Mouse (Mus musculus): ENCODE data around the gene Gm21028. TPM values are rescaled to one million over a fixed set of nuclear protein-coding genes. Genes with fewer than 3 reads are reported as not detected.
"Not testable (repeated sequence)": the region's sequence is repeated elsewhere in the genome, so short reads cannot be mapped to it uniquely, and the experiment has no call there.

Gene Gm21028
- not detected in 2 replicates for polyA plus RNA-seq (2016; fragmentation: Nextera tagmentation; extraction: Ambion mirVana)

DNA sequence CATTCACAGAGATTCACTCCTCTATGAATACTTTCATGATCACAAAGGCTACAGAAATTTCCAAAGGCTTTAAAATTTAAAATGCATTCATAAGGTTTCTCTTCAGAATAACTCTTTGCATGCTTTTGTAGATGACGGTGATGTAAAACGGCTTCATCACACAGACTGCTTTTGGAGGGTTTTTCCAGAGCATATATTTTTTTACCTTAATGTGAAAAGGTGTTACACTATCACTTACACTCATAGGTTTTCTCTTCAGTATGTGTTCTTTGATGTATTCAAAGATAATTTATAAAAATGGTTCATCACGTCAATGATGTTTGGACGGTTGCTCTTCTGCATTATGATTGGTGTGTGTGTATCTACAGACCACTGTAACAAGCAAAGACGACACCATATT, at the start of gene Gm21028:
Gene Gm21028 (minus strand): TSS at position 101 of the 400 bp plus-strand sequence.
- Histone ChIP-seq H3K27me3 (ENCODE audit: insufficient read depth, poor library complexity, severe bottlenecking) (no peaks in the 10 kb centered on the region), H3K36me3 (peaks cover 3% of the 10 kb centered on the region; the same call in 1 of the 2 replicates), H3K27ac (no peak within 1 kb of the TSS), H3K4me1 (no peaks in the 10 kb centered on the region), H3K9me3 (peaks cover 53% of the 10 kb centered on the region), H3K4me3 (no peak within 1 kb of the TSS)
- WGBS = 88% methylated on average over 5 of the region's 5 CpGs
- no peak for DNase-seq (ENCODE audit: low spot score)

DNA sequence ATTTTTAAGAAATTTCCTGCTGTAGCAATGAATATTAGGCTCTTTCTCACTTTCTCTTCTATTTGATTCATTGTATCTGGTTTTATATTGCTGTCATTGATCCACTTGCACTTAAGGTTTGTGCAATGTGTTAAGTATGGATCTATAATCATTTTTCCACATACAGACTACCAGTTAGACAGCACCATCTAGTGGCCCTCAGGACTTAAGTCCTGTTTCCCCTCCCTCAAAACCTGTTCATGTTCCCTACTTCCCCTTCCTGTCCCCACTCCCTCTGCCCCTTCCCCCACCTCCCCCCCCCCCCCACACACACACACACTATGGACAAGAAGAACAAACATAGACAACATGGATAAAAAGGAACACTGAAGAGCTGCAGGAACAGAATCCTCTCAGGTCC, 17.3 kb upstream of the Gm21028 start:
- not testable (repeated sequence) for H3K4me1 ChIP-seq; H3K9me3 ChIP-seq; H3K36me3 ChIP-seq; DNase-seq (ENCODE audit: low spot score); H3K4me3 ChIP-seq; H3K27ac ChIP-seq; H3K27me3 ChIP-seq (ENCODE audit: insufficient read depth, poor library complexity, severe bottlenecking)

DNA sequence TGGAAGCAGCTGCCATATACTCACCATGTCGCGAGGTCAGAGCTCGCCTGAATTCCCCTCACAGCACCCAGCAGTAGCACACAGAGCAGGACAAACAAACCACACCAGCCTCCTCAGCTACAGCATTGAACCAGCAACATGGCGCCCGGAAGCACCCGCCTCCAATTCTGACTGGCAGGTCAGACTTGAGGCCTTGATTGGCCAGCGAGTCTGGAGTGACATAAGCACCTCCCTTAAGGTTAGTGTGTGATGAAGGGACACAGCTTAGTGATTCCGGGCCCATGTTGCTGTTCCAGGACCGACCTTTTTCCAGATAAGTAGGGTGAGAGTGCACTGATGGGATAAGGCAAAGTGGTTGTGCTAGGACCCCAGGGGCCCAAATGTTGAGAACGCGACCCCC, 14.0 kb upstream of the Gm21028 start, which contains the start of gene Zfp977:
Gene Zfp977 (minus strand): TSS at position 135 of the 400 bp plus-strand sequence.
- H3K27me3 ChIP-seq (ENCODE audit: insufficient read depth, poor library complexity, severe bottlenecking); H3K36me3 ChIP-seq; H3K4me3 ChIP-seq; DNase-seq (ENCODE audit: low spot score); H3K27ac ChIP-seq; H3K9me3 ChIP-seq; H3K4me1 ChIP-seq: not testable (repeated sequence)
- 87% methylated on average over 11 of the region's 11 CpGs for WGBS

DNA sequence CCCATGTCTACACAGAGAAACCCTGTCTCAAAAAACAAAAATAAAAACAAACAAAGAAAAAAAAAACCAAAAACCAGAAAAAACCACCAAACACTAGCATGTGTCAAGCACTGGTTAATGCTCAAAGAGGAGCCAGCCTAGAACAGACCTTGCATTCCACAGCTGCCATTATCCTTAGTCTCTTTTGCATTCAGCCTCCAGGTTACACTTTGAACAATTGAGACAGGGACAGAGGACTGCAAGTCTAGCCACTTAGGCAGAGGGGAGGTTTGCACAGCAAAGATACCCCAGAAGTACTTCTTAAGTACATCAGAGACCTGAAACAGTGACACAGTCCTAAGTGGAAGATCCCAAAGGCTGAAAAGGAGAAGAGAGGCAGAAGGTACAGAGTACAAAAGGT, 12.9 kb upstream of the Gm21028 start:
- not testable (repeated sequence) for H3K27me3 ChIP-seq (ENCODE audit: insufficient read depth, poor library complexity, severe bottlenecking); H3K4me1 ChIP-seq; H3K27ac ChIP-seq; DNase-seq (ENCODE audit: low spot score); H3K4me3 ChIP-seq; H3K36me3 ChIP-seq; H3K9me3 ChIP-seq

DNA sequence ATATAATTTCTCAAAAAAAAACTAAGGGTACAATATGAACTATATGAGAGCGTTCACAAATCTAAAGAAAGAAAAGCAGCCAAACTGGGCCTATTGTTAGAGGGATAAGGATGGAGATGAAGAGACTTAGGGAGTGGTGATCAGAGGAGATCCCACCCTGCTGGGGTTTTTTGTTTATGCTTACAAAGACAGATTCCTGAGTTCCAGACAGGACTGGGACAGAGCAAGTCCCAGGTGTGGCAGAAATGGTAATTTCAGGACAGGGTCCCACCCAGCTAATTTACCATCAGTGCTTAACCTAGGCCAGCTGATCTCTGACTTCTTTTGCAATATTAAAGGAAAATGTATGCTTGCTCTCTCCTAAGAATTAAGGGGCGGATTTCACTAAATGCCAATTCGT, 26.6 kb downstream of the Gm21028 start:
- Histone ChIP-seq H3K4me3 (no peak overlapping the region), H3K4me1 (no peaks in the 10 kb centered on the region), H3K27ac (no peak overlapping the region), H3K36me3 (no peaks in the 10 kb centered on the region), H3K27me3 (ENCODE audit: insufficient read depth, poor library complexity, severe bottlenecking) (no peaks in the 10 kb centered on the region), H3K9me3 (peaks cover 5% of the 10 kb centered on the region; the same call in 1 of the 2 replicates)
- WGBS = 69% methylated on average over 3 of the region's 3 CpGs
- DNase-seq (ENCODE audit: low spot score) = no peak

Small RNAs within 50 kb of the gene (microRNA-seq; reads per million reads assigned to microRNA genes)
- gene Gm24938 = not detected

Other genes with a start within 250 kb of the Gm21028 start
- not detected in 2 replicates for gene 4933421I07Rik, start 130.5 kb downstream of the Gm21028 start, polyA plus RNA-seq (2016; fragmentation: Nextera tagmentation; extraction: Ambion mirVana)
- 8.2 and 9.9 TPM in 2 replicates for gene Zfp141, start 72.8 kb downstream of the Gm21028 start, polyA plus RNA-seq (2016; fragmentation: Nextera tagmentation; extraction: Ambion mirVana)
- 1.3 and 1.5 TPM in 2 replicates for gene Zfp977, start 14.0 kb upstream of the Gm21028 start, polyA plus RNA-seq (2016; fragmentation: Nextera tagmentation; extraction: Ambion mirVana)
- 3.0 and 3.4 TPM in 2 replicates for gene Zfp976, start 64.0 kb upstream of the Gm21028 start, polyA plus RNA-seq (2016; fragmentation: Nextera tagmentation; extraction: Ambion mirVana)
- gene Zfp975, start 114.2 kb upstream of the Gm21028 start, polyA plus RNA-seq (2016; fragmentation: Nextera tagmentation; extraction: Ambion mirVana) = 9.0 and 9.9 TPM in 2 replicates
- not detected in 2 replicates for gene Gm17067, start 148.4 kb upstream of the Gm21028 start, polyA plus RNA-seq (2016; fragmentation: Nextera tagmentation; extraction: Ambion mirVana)
- gene Vmn2r62, start 214.9 kb upstream of the Gm21028 start, polyA plus RNA-seq (2016; fragmentation: Nextera tagmentation; extraction: Ambion mirVana) = not detected in 2 replicates